Mouse (Mus musculus) skeletal muscle tissue, postnatal 0 days (tissue): ENCODE measurements around the gene Pten. TPM values are rescaled to one million over a fixed set of nuclear protein-coding genes. Genes with fewer than 3 reads are reported as not detected.

Experiments
- polyA plus RNA-seq: library from polyadenylated mRNA; unstranded; fragments of >200 nt; fragmentation: Nextera tagmentation; extraction: Ambion mirVana; gene quantifications from 2 replicates; pipeline ENCODE4 v1.2.1, GENCODE M21; 2015

Pten gene
- 4.6 and 6.1 TPM in 2 replicates for polyA plus RNA-seq

DNA sequence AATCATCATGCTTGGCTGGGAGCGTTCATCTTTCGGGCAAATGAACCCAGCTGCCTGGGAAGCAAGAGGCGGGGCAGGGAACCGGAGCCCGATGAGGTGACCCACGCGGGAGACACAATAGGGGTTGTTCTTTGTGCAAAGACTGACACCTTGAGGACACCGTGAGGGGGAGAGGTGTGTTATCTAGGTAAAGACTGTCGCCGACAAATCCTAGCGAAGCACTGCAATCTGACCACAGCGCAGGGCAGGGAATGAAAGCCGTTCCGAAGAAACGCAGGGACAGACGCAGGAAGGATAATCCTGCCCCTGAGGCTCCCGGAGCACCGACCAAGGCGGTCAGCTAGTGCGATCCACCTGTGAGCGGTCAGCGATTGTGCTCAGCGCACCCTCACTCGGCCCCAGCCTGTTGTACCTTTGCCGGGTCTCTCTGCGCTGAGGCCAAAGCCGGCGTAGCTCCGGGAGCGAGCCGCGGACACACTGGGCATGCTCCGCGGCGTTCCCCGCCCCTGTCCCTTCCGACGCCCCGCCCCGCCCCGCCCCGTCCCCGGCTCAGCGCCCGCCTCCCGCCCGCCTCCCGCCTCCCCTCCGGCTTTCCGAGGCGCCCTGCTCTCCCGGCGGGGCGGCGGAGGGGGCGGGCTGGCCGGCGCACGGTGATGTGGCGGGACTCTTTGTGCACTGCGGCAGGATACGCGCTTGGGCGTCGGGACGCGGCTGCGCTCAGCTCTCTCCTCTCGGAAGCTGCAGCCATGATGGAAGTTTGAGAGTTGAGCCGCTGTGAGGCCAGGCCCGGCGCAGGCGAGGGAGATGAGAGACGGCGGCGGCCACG is at the start of gene Pten:
Gene Pten, plus strand, starts transcription at position 598 of the 826 bp plus-strand sequence.

DNA sequence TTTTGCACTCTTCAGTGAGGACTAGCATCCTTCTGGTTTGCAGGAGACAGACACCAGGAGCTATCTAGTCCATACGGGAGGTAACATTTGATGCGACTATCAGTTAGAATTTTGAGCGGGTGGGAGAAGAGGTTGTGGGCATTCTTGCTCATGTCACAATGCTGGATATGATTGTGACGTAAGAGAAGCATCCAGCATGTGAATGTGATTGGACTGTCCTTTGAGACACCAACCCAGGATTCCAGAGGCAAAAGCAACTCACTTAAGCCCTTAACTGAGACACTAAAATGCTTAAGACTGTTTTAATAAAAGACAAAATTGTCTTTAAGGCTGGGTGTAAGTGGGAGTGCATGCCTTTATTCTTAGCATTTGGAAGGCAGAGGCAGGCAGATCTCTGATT is 17.6 kb upstream of the Pten start, which contains the start of gene Atad1:
Gene Atad1, minus strand, starts transcription at position 101 of the 400 bp plus-strand sequence.

Other genes with a start within 250 kb of the Pten start
- 4.6 and 6.3 TPM in 2 replicates for gene Papss2, start 161.7 kb upstream of the Pten start, polyA plus RNA-seq
- gene Atad1, start 17.7 kb upstream of the Pten start, polyA plus RNA-seq: 33.6 and 35.5 TPM in 2 replicates